Mouse (Mus musculus) CH12F3 (cell line): ENCODE results near the gene Dnmt3l.
"Not testable (repeated sequence)": the region's sequence is repeated elsewhere in the genome, so short reads cannot be mapped to it uniquely, and the experiment has no call there.

Source experiments
- in situ Hi-C: fragments of 300-500 bp; cut with MboI; formaldehyde crosslinking; loops from 2 replicates; pipeline ENCODE4 v1.14.3; 2020; ENCODE audit warnings: low sequenced_read_pairs

The Dnmt3l gene

GRCm38 (mm10) chr10:78079955-78080591, 38.3 kb downstream of the Dnmt3l start:
- in situ Hi-C loops = no loop called here

GRCm38 (mm10) chr10:78084073-78084472, 42.3 kb downstream of the Dnmt3l start:
- in situ Hi-C loops = no loop called here

GRCm38 (mm10) chr10:78085711-78086110, 44.0 kb downstream of the Dnmt3l start:
- in situ Hi-C loops = no loop called here

- in situ Hi-C loops = no loop called here
Observed at GRCm38 (mm10) chr10:78086444-78087061, 44.8 kb downstream of the Dnmt3l start.

- in situ Hi-C loops = no loop called here
Observed at GRCm38 (mm10) chr10:78087101-78087511, 45.4 kb downstream of the Dnmt3l start.

- in situ Hi-C loops = no loop called here
Observed at GRCm38 (mm10) chr10:78090246-78090645, 48.5 kb downstream of the Dnmt3l start.

- in situ Hi-C loops = no loop called here
Observed at GRCm38 (mm10) chr10:78090706-78091491, 49.2 kb downstream of the Dnmt3l start.

GRCm38 (mm10) chr10:78091865-78092724, 50.3 kb downstream of the Dnmt3l start:
- in situ Hi-C loops = no loop called here

GRCm38 (mm10) chr10:78092725-78093029, 50.9 kb downstream of the Dnmt3l start:
- in situ Hi-C loops = no loop called here

- in situ Hi-C loops = no loop called here
Observed at GRCm38 (mm10) chr10:78095221-78095620, 53.5 kb downstream of the Dnmt3l start.

- in situ Hi-C loops = no loop called here
Observed at GRCm38 (mm10) chr10:78095954-78096931, 54.5 kb downstream of the Dnmt3l start.

- in situ Hi-C loops = not testable (repeated sequence)
Observed at GRCm38 (mm10) chr10:78099860-78100259, 58.1 kb downstream of the Dnmt3l start.

GRCm38 (mm10) chr10:78100989-78101780, 59.4 kb downstream of the Dnmt3l start:
- in situ Hi-C loops = no loop called here

- in situ Hi-C loops = no loop called here
Observed at GRCm38 (mm10) chr10:78104555-78105490, 63.1 kb downstream of the Dnmt3l start.

GRCm38 (mm10) chr10:78105548-78105947, 63.8 kb downstream of the Dnmt3l start:
- in situ Hi-C loops = no loop called here
